Mouse (Mus musculus) MEL (cell line): ENCODE measurements around the gene Slain2. TPM values are rescaled to one million over a fixed set of nuclear protein-coding genes. Genes with fewer than 3 reads are reported as not detected.

Experiments
- DNase-seq: peaks from one replicate; pipeline ENCODE4 v3.0.0; 2011; ENCODE audit warnings: low read depth, low spot score
- H3K27ac ChIP-seq: 2 replicates; pipeline ENCODE4 v1.5.1; 2012; ENCODE audit warnings: low read depth, mild to moderate bottlenecking, control low read depth, low read length, moderate library complexity; ENCODE audit not compliant: control insufficient read depth
- H3K27me3 ChIP-seq, 2 experiments: fragments of 150-350 bp in 1 of 2; sonication (generic) in 1 of 2; 2 replicates each; pipeline ENCODE4 v1.6.1; 2012; ENCODE audit warnings: low read length in 2 of 2, mild to moderate bottlenecking in 2 of 2, improper control_type of control experiment in 1 of 2, moderate library complexity in 1 of 2; ENCODE audit not compliant: insufficient read depth in 2 of 2, control insufficient read depth in 1 of 2
- H3K36me3 ChIP-seq, 2 experiments: 2 replicates each; pipeline ENCODE4 v1.6.1; 2012 to 2014; ENCODE audit warnings: low read length in 2 of 2, improper control_type of control experiment in 1 of 2, inconsistent platforms in 1 of 2, mild to moderate bottlenecking in 1 of 2; ENCODE audit not compliant: insufficient read depth in 2 of 2, control insufficient read depth in 1 of 2
- H3K4me1 ChIP-seq, 2 experiments: fragments of 150-350 bp in 1 of 2; sonication (generic) in 1 of 2; 2 replicates each; pipeline ENCODE4 v1.6.1; 2012; ENCODE audit warnings: low read length in 2 of 2, improper control_type of control experiment in 1 of 2, mild to moderate bottlenecking in 1 of 2; ENCODE audit not compliant: insufficient read depth in 2 of 2, control insufficient read depth in 1 of 2
- H3K4me3 ChIP-seq, 2 experiments: fragments of 150-350 bp in 1 of 2; sonication (generic) in 1 of 2; 2 replicates each; pipeline ENCODE4 v1.5.1; 2012; ENCODE audit warnings: low read depth in 2 of 2, low read length in 2 of 2, mild to moderate bottlenecking in 2 of 2, moderate library complexity in 2 of 2, control low read depth in 1 of 2, improper control_type of control experiment in 1 of 2; ENCODE audit not compliant: control insufficient read depth in 1 of 2, insufficient read depth in 1 of 2
- H3K79me2 ChIP-seq: 2 replicates; pipeline ENCODE4 v1.6.1; 2012; ENCODE audit warnings: mild to moderate bottlenecking, low read length, moderate library complexity; ENCODE audit not compliant: control insufficient read depth, poor library complexity, insufficient read depth
- H3K9ac ChIP-seq: 2 replicates; pipeline ENCODE4 v1.6.1; 2012; ENCODE audit warnings: low read depth, mild to moderate bottlenecking, control low read depth, low read length, moderate library complexity; ENCODE audit not compliant: control insufficient read depth, poor library complexity, severe bottlenecking
- H3K9me3 ChIP-seq: fragments of 150-350 bp; sonication (generic); replicated peaks from 2 replicates; pipeline ENCODE4 v1.6.1; 2012; ENCODE audit warnings: mild to moderate bottlenecking, low read length, improper control_type of control experiment, moderate library complexity; ENCODE audit not compliant: insufficient read depth
- BHLHE40 ChIP-seq: IDR thresholded peaks from 2 replicates; pipeline ENCODE4 v1.6.1; 2012; ENCODE audit warnings: low read depth, mild to moderate bottlenecking, inconsistent platforms, low read length, improper control_type of control experiment, borderline replicate concordance
- CHD1 ChIP-seq: IDR thresholded peaks from 2 replicates; pipeline ENCODE4 v1.6.1; 2012; ENCODE audit warnings: low read depth, mild to moderate bottlenecking, inconsistent platforms, low read length, improper control_type of control experiment
- CHD2 ChIP-seq: IDR thresholded peaks from 2 replicates; pipeline ENCODE4 v1.6.1; 2011; ENCODE audit warnings: low read length, improper control_type of control experiment
- CTCF ChIP-seq, 3 experiments: IDR thresholded peaks in 2 of 3; conservative IDR thresholded peaks in 1 of 3; 2 replicates each; pipeline ENCODE4 v1.5.1; 2011 to 2012; ENCODE audit warnings: low read length in 3 of 3, low read depth in 2 of 3, mild to moderate bottlenecking in 2 of 3, improper control_type of control experiment in 1 of 3, inconsistent platforms in 1 of 3, mixed read lengths in 1 of 3, moderate library complexity in 1 of 3; ENCODE audit not compliant: control insufficient read depth in 1 of 3, insufficient read depth in 1 of 3, poor library complexity in 1 of 3, severe bottlenecking in 1 of 3
- E2F4 ChIP-seq: IDR thresholded peaks from 2 replicates; pipeline ENCODE4 v1.6.1; 2011; ENCODE audit warnings: low read depth, low read length, improper control_type of control experiment, borderline replicate concordance
- ELF1 ChIP-seq: IDR thresholded peaks from 2 replicates; pipeline ENCODE4 v1.6.1; 2014; ENCODE audit warnings: low read depth, mild to moderate bottlenecking, inconsistent platforms, low read length, improper control_type of control experiment, moderate library complexity
- EP300 ChIP-seq, 2 experiments: IDR thresholded peaks; 2 replicates each; pipeline ENCODE4 v1.6.1; 2011; ENCODE audit warnings: improper control_type of control experiment in 2 of 2, low read length in 2 of 2, low read depth in 1 of 2, mild to moderate bottlenecking in 1 of 2
- ETS1 ChIP-seq: IDR thresholded peaks from 2 replicates; pipeline ENCODE4 v1.6.1; 2012; ENCODE audit warnings: low read depth, mild to moderate bottlenecking, inconsistent platforms, low read length, improper control_type of control experiment, moderate library complexity
- GABPA ChIP-seq: IDR thresholded peaks from 2 replicates; pipeline ENCODE4 v1.6.1; 2012; ENCODE audit warnings: low read depth, mild to moderate bottlenecking, inconsistent platforms, low read length, improper control_type of control experiment, moderate library complexity
- GATA1 ChIP-seq: IDR thresholded peaks from 2 replicates; pipeline ENCODE4 v1.6.1; 2011; ENCODE audit warnings: low read depth, low read length, improper control_type of control experiment
- HCFC1 ChIP-seq: IDR thresholded peaks from 2 replicates; pipeline ENCODE4 v1.6.1; 2012; ENCODE audit warnings: low read depth, mild to moderate bottlenecking, inconsistent platforms, low read length, improper control_type of control experiment, moderate library complexity
- JUND ChIP-seq: IDR thresholded peaks from 2 replicates; pipeline ENCODE4 v1.6.1; 2011; ENCODE audit warnings: low read depth, mild to moderate bottlenecking, improper control_type of control experiment, low read length
- MAX ChIP-seq: IDR thresholded peaks from 2 replicates; pipeline ENCODE4 v1.6.1; 2011; ENCODE audit warnings: low read length, improper control_type of control experiment
- MEF2A ChIP-seq: IDR thresholded peaks from 2 replicates; pipeline ENCODE4 v1.6.1; 2014; ENCODE audit warnings: low read depth, mild to moderate bottlenecking, inconsistent platforms, low read length, improper control_type of control experiment; ENCODE audit not compliant: poor library complexity, insufficient replicate concordance, severe bottlenecking; ENCODE audit errors: extremely low read depth
- MXI1 ChIP-seq: IDR thresholded peaks from 2 replicates; pipeline ENCODE4 v1.6.1; 2011; ENCODE audit warnings: mild to moderate bottlenecking, low read depth, low read length, improper control_type of control experiment
- MYB ChIP-seq: IDR thresholded peaks from 2 replicates; pipeline ENCODE4 v1.6.1; 2011; ENCODE audit warnings: mild to moderate bottlenecking, low read depth, low read length, improper control_type of control experiment
- NELFE ChIP-seq: IDR thresholded peaks from 2 replicates; pipeline ENCODE4 v1.6.1; 2011; ENCODE audit warnings: low read depth, low read length, improper control_type of control experiment
- NRF1 ChIP-seq: IDR thresholded peaks from 2 replicates; pipeline ENCODE4 v1.6.1; 2014; ENCODE audit warnings: low read depth, mild to moderate bottlenecking, inconsistent platforms, low read length, improper control_type of control experiment, moderate library complexity; ENCODE audit not compliant: poor library complexity, insufficient read depth, severe bottlenecking
- POLR2A ChIP-seq, 2 experiments: IDR thresholded peaks; 2 replicates each; pipeline ENCODE4 v1.6.1; 2011 to 2012; ENCODE audit warnings: low read length in 2 of 2, mild to moderate bottlenecking in 2 of 2, control low read depth in 1 of 2, improper control_type of control experiment in 1 of 2, low read depth in 1 of 2, moderate library complexity in 1 of 2; ENCODE audit not compliant: control insufficient read depth in 1 of 2, insufficient read depth in 1 of 2, poor library complexity in 1 of 2
- POLR2AphosphoS2 ChIP-seq: IDR thresholded peaks from 2 replicates; pipeline ENCODE4 v1.6.1; 2011; ENCODE audit warnings: low read length, improper control_type of control experiment
- RCOR1 ChIP-seq: IDR thresholded peaks from 2 replicates; pipeline ENCODE4 v1.6.1; 2012; ENCODE audit warnings: low read depth, mild to moderate bottlenecking, inconsistent platforms, low read length, improper control_type of control experiment
- SIN3A ChIP-seq: IDR thresholded peaks from 2 replicates; pipeline ENCODE4 v1.6.1; 2012; ENCODE audit warnings: low read length, improper control_type of control experiment, inconsistent platforms
- SMC3 ChIP-seq: IDR thresholded peaks from 2 replicates; pipeline ENCODE4 v1.6.1; 2011; ENCODE audit warnings: low read depth, low read length, improper control_type of control experiment
- TBP ChIP-seq: IDR thresholded peaks from 2 replicates; pipeline ENCODE4 v1.8.0; 2011; ENCODE audit warnings: low read depth, low read length, improper control_type of control experiment
- TCF12 ChIP-seq: IDR thresholded peaks from 2 replicates; pipeline ENCODE4 v1.6.1; 2014; ENCODE audit warnings: low read depth, mild to moderate bottlenecking, inconsistent platforms, low read length, improper control_type of control experiment, moderate library complexity
- USF1 ChIP-seq: IDR thresholded peaks from 2 replicates; pipeline ENCODE4 v1.6.1; 2014; ENCODE audit warnings: low read depth, mild to moderate bottlenecking, inconsistent platforms, low read length, improper control_type of control experiment, moderate library complexity
- USF2 ChIP-seq, 2 experiments: IDR thresholded peaks; 2 replicates each; pipeline ENCODE4 v1.6.1; 2011 to 2012; ENCODE audit warnings: improper control_type of control experiment in 2 of 2, low read length in 2 of 2, borderline replicate concordance in 1 of 2, inconsistent platforms in 1 of 2, low read depth in 1 of 2, mild to moderate bottlenecking in 1 of 2; ENCODE audit not compliant: insufficient read depth in 1 of 2
- ZKSCAN1 ChIP-seq: IDR thresholded peaks from 2 replicates; pipeline ENCODE4 v1.6.1; 2012; ENCODE audit warnings: low read depth, mild to moderate bottlenecking, inconsistent platforms, low read length, improper control_type of control experiment, moderate library complexity
- ZMIZ1 ChIP-seq: IDR thresholded peaks from 2 replicates; pipeline ENCODE4 v1.6.1; 2012; ENCODE audit warnings: low read depth, mild to moderate bottlenecking, inconsistent platforms, low read length, improper control_type of control experiment, moderate library complexity
- ZNF384 ChIP-seq: IDR thresholded peaks from 2 replicates; pipeline ENCODE4 v1.6.1; 2012; ENCODE audit warnings: low read depth, mild to moderate bottlenecking, inconsistent platforms, low read length, improper control_type of control experiment
- polyA plus RNA-seq, 2 experiments: library from polyadenylated mRNA; stranded (reverse) in 1 of 2; unstranded in 1 of 2; fragments of >175 nt in 1 of 2; fragments of >200 nt in 1 of 2; gene quantifications; 2 replicates each; pipeline versions ENCODE4 v1.2.1 to v1.2.4; 2012; ENCODE audit warnings: low replicate concordance in 2 of 2, low read depth in 1 of 2; ENCODE audit not compliant: insufficient read length in 2 of 2, insufficient read depth in 1 of 2, missing spikeins in 1 of 2
- total RNA-seq: library from RNA; depleted of rRNA; stranded (reverse); fragments of 300-350 nt; gene quantifications from 2 replicates; pipeline ENCODE4 v1.2.3, GENCODE M21; 2012

Gene Slain2
- total and polyA plus RNA-seq, 3 experiments, result 18.9 to 42.9 (median 29.9) TPM

DNA sequence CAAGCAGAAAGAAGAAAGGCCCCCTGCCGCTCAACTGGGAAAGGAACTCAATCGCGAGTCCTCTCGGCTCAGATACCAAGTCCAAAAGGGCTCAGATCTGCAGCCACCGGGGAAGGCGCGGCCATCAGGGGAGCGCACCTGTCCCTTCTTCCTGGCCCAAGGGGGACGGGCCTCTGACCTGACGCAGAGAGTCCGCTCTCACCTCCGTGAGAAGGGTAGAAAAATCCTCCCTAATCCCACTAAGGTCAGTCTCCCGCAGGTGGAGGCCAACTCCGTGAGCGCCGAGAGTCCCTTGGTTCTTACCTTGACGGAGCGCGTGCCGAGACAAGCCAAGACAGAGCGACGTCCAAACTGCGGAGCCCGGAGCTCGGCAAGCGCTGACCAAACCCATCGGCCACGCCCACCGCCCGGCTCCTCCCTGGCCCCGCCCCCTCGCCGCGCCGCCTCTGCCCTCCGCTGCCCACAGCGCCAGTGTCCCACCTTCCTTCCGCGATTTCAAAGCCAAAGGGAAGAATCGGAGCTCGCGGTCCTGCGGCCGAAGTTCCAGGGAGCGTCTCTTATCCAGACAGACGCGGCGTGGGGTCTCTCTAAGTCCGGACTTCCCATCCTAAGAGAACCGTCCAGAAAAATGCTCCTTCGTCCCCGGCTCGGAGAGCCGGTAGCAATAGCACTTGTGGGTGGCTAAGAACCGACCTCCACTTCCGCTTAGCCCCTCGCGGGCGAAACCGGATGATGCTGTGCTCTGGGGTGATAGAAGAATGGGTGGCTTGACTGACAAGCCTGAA lies 45.8 kb upstream of the Slain2 start, which contains the start of gene Tec:
Tec (minus strand) TSS at position 393 of the 785 bp plus-strand sequence.
- DNase-seq, result peak; percentile 92
- H3K79me2 ChIP-seq, result peaks cover 48% of the 10 kb centered on the region

DNA sequence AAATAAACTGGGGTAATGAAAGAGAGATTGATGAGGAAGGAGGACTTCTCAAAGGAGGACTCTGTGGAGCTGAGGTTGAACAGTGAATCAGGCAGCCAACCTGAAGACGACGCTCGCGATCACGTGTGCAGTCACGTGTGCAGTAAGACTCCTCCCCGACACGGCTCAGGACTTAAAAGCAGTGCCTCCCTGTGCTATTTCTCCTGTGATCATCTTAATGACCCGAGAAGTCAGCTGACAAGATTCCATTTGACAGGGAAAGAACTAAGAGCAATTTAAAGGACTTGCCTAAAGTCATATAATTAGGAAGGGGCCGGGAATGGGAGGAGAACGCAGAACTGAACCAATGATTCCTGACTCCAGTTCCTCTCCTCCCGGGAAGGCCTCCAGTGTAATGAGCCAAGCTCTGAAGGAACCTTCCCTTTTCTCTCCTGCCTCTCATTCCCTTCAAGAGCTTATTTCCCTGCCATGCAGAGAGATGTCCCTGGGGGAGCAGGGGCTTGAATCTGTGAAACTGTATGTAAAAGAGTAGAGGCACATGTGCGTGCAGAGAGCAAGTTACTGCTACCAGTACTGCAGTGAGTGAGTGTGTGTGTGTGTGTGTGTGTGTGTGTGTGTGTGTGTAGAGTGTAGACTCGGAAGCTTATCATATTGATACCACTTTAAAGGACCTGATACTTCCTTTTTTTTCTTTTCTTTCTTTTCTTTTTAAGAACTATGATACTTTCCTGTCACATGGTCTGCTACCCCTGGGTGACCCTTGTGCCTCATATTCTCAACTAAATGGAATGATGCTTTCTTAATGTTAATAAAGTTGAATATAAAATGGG lies 44.1 kb upstream of the Slain2 start:
- Histone ChIP-seq H3K79me2 (peaks cover 32% of the 10 kb centered on the region), H3K9ac (peak overlapping the region; percentile 44), H3K36me3 (peaks cover 0 to 35% of the 10 kb centered on the region in 2 experiments; a peak in 2 of 4 replicates), H3K4me1 (peaks cover 8 to 34% of the 10 kb centered on the region in 2 experiments), H3K4me3 (peak overlapping the region; percentile 21 to 29; a peak in 2 of 4 replicates), H3K27me3 (no peaks in the 10 kb centered on the region), H3K9me3 (no peaks in the 10 kb centered on the region), H3K27ac (peak overlapping the region; percentile 82)
- DNase-seq, result peak; percentile 77
- TF ChIP-seq POLR2AphosphoS2 (no peak), CHD1 (no peak), BHLHE40 (no peak), GATA1 (peak; percentile 64), POLR2A (IDR thresholded peaks at IDR 0.05; ENCODE audit: control insufficient read depth in 1 of 2, insufficient read depth in 1 of 2, low read depth in 1 of 2, low read length in 2 of 2, poor library complexity in 1 of 2) (peak in 1 of 2 experiments; percentile 44; a peak in 1 of 4 replicates), USF2 (IDR thresholded peaks at IDR 0.05; ENCODE audit: borderline replicate concordance in 1 of 2, insufficient read depth in 1 of 2, low read depth in 1 of 2, low read length in 2 of 2) (peak; percentile 83 to 98), JUND (no peak), MEF2A (no peak), SMC3 (no peak), EP300 (IDR thresholded peaks at IDR 0.05; ENCODE audit: low read depth in 1 of 2, low read length in 2 of 2) (peak; percentile 51 to 66; a peak in 3 of 4 replicates), RCOR1 (no peak), SIN3A (peak; percentile 82), MYB (no peak), ZNF384 (peak; percentile 66), GABPA (no peak), TBP (peak; percentile 77), USF1 (peak; percentile 98), MAX (peak; percentile 88)

More for the DNA sequence above, 45.8 kb upstream of the Slain2 start, which contains the start of gene Tec:
- Histone ChIP-seq H3K4me3 (peak within 1 kb of the TSS; percentile 64 to 68), H3K27ac (peak within 1 kb of the TSS; percentile 83), H3K4me1 (peaks cover 15 to 36% of the 10 kb centered on the region in 2 experiments)
- TF ChIP-seq TBP (peak; percentile 84), MEF2A (no peak), MXI1 (peak; percentile 70; the same call in 1 of the 2 replicates), ELF1 (peak; percentile 70), CTCF (IDR thresholded peaks at IDR 0.05 in 2 of 3, conservative IDR thresholded peaks at IDR 0.05 in 1 of 3; ENCODE audit: control insufficient read depth in 1 of 3, insufficient read depth in 1 of 3, low read depth in 2 of 3, low read length in 3 of 3, poor library complexity in 1 of 3, severe bottlenecking in 1 of 3) (0 out of 6 replicates have a peak, but pooled peaks of 1 of the 3 experiments have one; percentile 0), GABPA (no peak), POLR2A (IDR thresholded peaks at IDR 0.05; ENCODE audit: control insufficient read depth in 1 of 2, insufficient read depth in 1 of 2, low read depth in 1 of 2, low read length in 2 of 2, poor library complexity in 1 of 2) (peak; percentile 54 to 93; a peak in 3 of 4 replicates), SIN3A (peak; percentile 52; the same call in 1 of the 2 replicates), NRF1 (0 out of 2 replicates have a peak, but pooled peaks have one; percentile 11), MYB (no peak), EP300 (IDR thresholded peaks at IDR 0.05; ENCODE audit: low read depth in 1 of 2, low read length in 2 of 2) (peak in 1 of 2 experiments; percentile 24; a peak in 1 of 4 replicates), ZMIZ1 (peak; percentile 87), E2F4 (no peak), POLR2AphosphoS2 (peak; percentile 84; the same call in 1 of the 2 replicates), HCFC1 (peak; percentile 52; the same call in 1 of the 2 replicates), CHD2 (no peak), NELFE (peak; percentile 92), ETS1 (peak; percentile 38; the same call in 1 of the 2 replicates), ZKSCAN1 (no peak), TCF12 (peak; percentile 65), MAX (peak; percentile 44; the same call in 1 of the 2 replicates)
- TF ChIP-seq, all 39 proteins: peak for 15
- H3K27me3 ChIP-seq, result no peaks in the 10 kb centered on the region
- peak within 1 kb of the TSS; percentile 75 for H3K9ac ChIP-seq
- no peaks in the 10 kb centered on the region for H3K9me3 ChIP-seq
- peaks cover 0 to 41% of the 10 kb centered on the region in 2 experiments; a peak in 2 of 4 replicates for H3K36me3 ChIP-seq
